1 mouse cellular context compared by ENCODE assay signal in the genomic region with DNA sequence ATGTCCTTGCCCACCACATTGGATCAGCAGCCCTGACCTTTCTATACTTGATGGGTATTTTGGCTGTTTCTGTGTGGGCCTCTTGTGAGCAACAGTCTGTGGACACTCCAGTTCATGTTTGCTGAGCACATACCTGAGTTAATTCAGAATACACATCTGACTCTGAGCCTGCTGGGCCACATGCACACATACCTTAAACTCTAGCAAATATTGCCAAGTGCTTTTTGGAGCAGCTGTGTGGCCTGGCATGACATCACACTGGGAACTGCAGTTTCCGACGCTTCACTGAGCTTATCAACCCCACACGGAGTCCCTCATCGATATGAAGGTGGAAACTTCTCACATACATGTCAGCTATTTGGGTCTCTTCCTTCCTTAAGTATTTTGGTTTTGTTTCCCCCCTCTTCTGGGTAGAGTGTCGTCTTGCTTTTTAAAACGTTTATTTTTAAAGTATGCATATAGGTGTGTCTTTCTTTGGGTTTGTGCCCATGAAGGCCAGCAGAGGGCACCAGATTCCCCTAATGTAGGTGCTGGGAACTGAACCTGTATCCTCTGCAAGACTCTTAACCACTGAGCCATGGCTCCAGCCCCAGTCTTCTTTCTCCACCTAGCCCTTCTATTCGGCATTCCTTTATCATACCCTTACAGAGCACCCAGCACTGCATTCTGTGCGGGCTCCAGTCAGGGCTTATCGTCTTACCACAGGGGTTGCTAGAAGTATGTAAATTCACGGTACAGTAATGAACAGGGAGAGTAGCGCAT.
TF ChIP-seq lines count a peak whose summit lies in the region.

No protein-coding gene starts in this region.

TF ChIP-seq in ES-E14, 5 proteins besides CTCF, POLR2A, EP300 and RAD21:
- no peak for TF ChIP-seq MAFK (IDR thresholded peaks at IDR 0.05; ENCODE audit: insufficient read depth, low read depth, low read length)
- no peak for TF ChIP-seq CHD2 (IDR thresholded peaks at IDR 0.05; ENCODE audit: low read depth, low read length)
- no peak for TF ChIP-seq ZC3H11A (IDR thresholded peaks at IDR 0.05; ENCODE audit: borderline replicate concordance, low read depth, low read length)
- TF ChIP-seq ZNF384 (IDR thresholded peaks at IDR 0.05; ENCODE audit: low read depth, low read length), result no peak
- TF ChIP-seq HCFC1 (IDR thresholded peaks at IDR 0.05; ENCODE audit: borderline replicate concordance, insufficient read depth, low read length), result no peak
TF ChIP-seq in ES-E14: peak in this region for 0.
